Mouse (Mus musculus) megakaryocyte progenitor cell, adult 5-6 weeks (primary cell): Measurements from ENCODE around the gene Psmc2. TPM values are rescaled to one million over a fixed set of nuclear protein-coding genes. Genes with fewer than 3 reads are reported as not detected.

Source experiments
- ATAC-seq: replicated peaks from 2 replicates; pipeline ENCODE4 v1.8.0; 2016; ENCODE audit warnings: mild to moderate bottlenecking, moderate TSS enrichment, inconsistent platforms; ENCODE audit not compliant: poor library complexity
- total RNA-seq, 2 experiments: library from RNA; stranded (forward) in 1 of 2; stranded (reverse) in 1 of 2; fragments of 157-497, 149-512 nt in 1 of 2; fragments of 200-1000 nt in 1 of 2; gene quantifications; 2 replicates each; pipeline versions ENCODE4 v1.2.3 to v1.2.4; 2015 to 2017

Psmc2 gene
- total RNA-seq (2015), result 106 and 112 TPM in 2 replicates
- total RNA-seq (2017), result 102 and 105 TPM in 2 replicates

DNA sequence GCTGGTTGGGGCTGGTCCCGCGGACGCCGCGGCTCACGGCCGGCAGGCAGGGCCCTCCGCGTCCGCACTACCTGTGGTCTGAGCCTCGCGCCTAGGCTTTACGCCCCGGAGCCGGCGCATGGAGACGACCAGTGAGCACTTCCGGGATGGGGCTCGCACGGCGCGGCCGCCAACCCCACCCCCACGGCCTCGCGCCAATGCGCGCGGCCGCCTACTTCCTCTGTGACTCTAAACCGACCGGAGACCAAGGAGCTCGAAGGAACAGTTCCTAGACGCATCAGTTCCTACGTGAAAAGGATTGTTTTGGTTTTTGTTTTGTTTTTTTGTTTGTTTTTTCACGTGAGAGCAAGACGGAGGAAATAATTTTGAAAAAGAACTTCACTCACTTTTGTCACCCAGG is at the start of gene Psmc2, which contains the start of gene Dnajc2:
Gene Psmc2, plus strand, starts transcription at position 231 of the 400 bp plus-strand sequence.
Gene Dnajc2, minus strand, starts transcription at position 199 of the 400 bp plus-strand sequence.
- ATAC-seq, result peak; percentile 85

DNA sequence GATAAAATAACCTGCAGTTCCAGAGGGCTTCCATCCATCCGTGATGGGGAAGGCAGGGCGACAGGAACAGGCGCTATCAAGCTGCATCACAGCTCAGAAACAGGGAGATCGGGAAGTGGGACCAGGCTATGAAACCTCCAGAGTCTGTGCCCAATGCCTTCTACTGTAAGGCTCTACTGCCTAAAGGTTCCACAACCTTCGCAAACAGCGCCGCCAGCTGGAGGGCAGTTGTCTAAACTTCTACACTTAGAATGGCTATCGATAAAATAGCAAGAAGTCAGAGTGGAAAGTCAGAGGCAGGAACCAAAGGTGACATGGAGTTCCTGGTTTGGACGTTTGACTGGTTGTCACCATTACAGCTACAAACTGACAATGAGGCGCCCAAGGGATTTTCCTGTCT is 49.5 kb upstream of the Psmc2 start:
- peak; percentile 78 for ATAC-seq

DNA sequence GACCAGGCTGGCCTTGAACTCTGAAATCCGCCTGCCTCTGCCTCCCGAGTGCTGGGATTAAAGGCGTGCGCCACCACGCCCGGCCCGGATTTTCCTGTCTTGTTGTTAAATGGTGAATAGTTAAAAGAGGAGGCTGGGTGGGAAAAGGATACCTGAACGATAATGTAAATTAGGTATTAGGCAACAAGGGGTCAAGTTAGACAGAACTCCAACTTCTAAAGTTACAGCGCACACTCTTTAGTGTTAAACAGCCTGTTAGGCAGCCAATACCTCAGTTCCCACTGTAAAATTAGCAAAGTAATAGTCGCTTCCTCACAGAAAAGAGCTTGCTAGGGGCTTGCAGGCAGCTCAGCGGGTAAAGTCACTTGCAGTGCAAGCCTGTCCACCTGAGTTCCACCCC is 49.0 kb upstream of the Psmc2 start:
- no peak for ATAC-seq

DNA sequence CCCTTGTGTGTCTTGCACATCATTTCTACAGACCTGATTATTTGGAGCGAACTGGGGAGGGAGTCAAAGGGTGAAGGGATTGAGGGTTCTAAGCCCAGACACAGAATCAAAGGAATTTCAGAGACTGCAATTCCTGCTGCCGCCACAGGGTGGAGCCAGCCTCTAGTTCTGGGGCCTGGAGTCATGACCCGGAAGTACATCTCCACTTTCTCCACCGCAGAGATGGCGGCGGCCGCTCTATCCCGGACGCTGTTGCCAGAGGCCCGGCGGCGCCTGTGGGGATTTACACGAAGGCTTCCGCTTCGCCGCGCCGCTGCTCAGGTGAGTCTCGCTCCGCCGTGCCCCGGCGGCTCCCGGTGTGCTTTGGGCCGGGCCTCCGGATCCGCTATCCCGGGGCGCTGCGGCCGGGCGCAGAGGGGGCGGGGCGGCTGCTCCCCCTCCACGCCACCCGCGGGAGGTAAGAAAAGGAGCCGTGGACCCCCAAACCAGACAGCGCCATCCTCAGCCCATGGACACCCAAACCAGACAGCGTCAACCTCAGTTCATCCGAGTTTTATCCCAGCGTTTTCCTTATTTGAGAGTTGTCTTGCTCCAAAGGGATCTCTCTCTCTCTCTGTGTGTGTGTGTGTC is 48.0 kb upstream of the Psmc2 start, which contains the start of gene Pmpcb:
Gene Pmpcb, plus strand, starts transcription at position 186 of the 630 bp plus-strand sequence.
- peak; percentile 92 for ATAC-seq

DNA sequence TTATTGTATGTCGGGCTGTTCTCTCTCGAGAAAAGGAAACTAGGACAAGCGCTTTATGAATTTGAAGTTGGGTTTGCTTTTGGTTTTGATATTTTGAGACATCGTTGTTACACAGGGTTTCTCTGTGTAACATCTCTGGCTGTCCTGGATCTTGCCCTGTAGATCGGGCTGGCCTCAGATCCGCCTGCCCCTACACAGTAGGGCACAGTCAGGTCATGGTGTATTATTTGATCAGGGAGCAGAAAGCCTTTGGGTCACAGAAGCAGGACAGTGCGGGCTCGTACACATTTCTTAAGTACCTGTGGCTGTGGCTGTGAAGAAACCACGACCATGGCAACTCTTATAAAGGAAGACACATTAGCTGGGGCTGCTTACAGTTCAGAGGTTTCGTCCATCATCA is 47.5 kb upstream of the Psmc2 start:
- ATAC-seq, result 0 out of 2 replicates have a peak, but pooled peaks have one; percentile 0

DNA sequence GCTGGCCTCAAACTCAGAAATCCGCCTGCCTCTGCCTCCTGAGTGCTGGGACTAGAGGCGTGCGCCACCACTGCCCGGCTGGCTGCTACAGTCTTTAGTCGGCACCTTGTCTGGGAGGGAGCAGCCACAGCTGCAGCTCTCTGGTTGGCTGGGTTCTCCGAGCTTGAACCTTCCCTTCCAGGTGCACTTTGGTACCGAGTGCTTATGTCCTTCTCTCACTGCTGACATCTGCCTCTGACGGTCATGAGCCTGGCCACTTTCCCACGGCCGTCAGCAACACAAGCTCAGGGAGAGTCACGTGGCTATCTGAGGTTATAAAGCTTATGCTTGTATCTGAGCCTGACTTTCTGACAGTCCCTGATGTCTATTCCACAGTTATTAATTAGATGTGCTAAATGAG is 46.0 kb upstream of the Psmc2 start:
- ATAC-seq, result no peak

DNA sequence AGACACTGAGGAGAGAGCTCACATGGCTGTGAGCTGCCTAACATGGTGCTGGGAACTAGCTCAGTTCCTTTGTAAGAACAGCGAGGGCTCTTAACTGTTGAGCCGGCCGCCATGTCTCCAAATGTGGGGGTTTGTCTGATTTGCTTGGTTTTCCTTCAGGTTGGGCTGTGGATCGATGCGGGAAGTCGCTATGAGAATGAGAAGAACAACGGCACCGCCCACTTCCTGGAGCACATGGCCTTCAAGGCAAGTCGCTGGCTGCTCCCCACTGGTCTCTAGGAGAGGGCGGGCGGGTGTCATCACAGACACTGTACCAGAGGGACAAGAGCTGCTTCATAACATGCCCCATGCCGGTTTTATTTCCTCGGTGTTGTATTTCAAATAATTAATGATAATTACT is 45.2 kb upstream of the Psmc2 start:
- no peak for ATAC-seq

DNA sequence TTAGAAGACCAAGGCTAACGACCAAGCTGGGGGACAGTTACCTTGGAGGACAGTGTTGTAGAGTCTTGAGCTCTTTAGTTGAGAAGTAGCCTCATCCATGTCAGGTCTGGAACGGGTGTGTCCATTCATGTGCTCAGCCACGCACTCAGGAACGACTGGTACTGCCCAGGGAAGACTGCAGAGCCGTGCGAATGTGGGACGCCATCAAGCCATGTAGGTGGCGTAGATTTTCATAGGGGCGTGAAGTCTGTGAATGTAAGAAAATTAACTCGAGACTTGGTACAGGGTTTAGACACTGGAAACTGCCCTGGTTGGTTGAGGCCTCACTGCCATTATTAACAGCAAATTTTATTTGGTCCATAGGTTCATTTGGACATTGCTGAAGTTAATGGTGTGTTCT is 41.5 kb upstream of the Psmc2 start:
- no peak for ATAC-seq

DNA sequence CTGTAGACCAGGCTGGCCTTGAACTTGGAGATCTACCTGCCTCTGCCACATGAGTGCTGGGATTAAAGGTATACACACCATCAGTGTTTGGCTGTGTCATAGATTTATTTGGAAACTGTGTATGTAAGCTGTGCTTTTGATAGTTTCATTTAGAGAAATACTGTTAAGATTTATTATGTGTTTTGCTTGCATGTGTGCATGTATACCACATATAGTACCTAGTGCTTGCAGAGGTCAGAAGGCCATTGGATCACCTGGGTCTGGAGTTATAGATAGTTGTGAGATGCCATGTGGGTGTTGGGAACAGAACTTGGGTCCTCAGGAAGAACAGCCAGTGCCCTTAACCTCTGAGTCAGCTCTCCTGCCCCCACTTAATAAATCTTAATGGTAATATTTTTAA is 40.4 kb upstream of the Psmc2 start:
- no peak for ATAC-seq

DNA sequence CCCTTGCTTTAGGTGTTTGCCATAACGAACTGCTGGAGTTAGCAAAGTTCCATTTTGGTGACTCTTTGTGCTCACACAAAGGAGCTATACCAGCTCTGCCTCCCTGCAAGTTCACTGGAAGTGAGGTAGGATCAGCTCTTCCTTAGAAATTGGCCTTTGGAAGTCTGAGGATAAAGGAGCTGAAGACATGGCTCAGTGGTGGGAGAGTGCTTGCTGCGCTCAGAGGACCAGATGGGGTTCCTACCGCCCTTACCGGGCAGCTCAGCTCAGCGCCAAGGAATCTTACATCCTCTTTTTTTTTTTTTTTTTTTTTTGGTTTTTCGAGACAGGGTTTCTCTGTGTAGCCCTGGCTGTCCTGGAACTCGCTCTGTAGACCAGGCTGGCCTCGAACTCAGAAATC is 39.1 kb upstream of the Psmc2 start:
- ATAC-seq, result no peak

DNA sequence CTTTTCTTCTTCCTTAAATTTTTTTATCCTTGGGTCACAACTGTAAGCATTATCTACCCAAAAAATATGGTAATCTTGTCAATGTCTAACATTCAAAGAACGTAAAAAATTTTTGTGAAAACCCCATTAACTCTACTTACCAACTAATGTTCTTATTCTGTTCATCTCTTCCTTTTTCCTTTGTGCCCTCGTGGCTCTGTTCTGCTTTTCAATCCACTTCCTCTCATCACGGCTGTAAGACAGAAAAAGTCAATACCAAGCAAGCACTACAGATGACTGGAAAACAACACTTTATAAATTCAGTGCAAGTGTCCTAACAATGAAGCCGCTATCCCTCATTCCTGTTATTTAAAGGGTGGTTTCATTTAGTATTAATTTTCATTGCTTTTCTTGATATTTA is 16.6 kb upstream of the Psmc2 start:
- ATAC-seq, result no peak

DNA sequence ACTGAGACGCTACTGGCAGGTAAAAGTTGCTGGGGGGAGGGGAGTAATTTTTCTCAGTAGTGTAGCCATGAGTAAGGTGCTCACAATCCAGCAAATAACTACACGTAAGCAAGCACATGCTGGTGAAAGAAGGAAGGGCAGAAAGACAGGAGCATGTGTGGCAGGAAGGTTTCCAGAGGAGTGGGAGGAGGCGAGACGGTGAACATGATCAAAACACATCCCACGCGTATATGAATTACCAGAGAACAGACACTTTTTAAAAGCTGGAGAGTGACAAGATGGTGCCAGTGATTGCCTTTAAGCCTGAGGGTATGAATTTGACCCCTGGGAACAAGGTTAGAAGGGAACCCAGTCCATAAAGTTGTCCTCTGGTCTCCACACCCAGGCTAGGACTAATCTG is 15.2 kb upstream of the Psmc2 start:
- ATAC-seq, result no peak

DNA sequence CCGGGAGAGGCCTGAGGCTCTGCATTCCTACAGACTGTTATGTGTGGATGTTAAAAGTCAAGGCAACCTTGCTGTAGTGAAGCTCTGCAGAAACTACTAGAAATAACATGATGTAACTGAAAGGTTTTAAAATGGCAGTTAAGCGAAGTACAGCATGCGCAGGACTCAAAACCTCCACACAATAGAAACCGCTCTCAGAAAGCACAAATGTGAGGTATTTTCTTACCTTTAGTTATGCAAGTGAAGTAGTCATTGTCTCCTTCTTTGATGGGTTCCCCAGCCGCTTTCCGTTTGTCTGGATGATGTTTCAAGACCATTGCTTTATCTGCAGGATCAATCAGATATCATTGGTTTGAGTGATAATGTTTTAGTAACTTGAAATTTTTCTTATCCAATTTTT is 8.6 kb upstream of the Psmc2 start:
- ATAC-seq, result no peak

DNA sequence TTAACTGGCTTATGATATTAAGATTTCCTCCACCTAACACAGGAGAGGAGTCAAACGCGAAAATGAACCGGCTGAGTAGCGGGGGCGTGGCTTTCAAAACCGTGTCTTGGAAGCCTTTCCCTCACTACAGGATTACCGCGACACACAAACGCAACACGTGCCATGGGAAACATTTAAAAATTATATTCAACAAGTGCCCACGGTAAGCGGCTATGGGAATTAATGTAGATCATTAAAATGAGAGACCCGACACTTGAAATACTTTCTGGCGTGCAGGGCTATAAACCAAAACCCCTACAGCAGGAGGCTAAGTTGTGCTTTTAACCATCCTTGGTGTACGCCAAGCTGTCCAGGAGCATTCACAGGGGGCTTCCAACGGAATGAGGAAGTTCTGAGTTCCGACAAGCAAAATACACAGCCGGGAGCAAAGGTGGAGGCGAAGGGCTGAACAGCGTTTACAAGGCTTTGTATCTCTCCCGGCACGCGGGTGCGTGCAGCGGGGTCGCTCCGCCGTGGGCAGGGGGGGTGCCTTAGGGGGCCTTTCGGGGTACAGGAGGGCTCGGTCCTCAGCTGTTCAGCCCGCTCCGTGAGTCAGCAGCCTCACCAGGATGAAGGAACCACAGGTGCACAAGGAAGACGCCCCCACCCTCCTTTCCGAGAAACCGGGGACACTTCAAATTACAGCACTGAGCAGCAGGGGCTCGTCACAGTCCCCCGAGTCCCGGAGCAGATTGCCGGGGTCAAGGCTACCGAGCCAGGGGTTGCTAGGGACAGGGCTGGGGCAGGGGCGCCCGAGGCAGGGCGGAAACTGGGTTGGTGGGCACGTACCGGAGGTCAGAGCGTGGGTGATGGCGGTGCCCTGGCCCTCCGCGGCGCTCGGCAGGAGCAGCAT is 676 bp upstream of the Psmc2 start:
- ATAC-seq, result peak; percentile 21

DNA sequence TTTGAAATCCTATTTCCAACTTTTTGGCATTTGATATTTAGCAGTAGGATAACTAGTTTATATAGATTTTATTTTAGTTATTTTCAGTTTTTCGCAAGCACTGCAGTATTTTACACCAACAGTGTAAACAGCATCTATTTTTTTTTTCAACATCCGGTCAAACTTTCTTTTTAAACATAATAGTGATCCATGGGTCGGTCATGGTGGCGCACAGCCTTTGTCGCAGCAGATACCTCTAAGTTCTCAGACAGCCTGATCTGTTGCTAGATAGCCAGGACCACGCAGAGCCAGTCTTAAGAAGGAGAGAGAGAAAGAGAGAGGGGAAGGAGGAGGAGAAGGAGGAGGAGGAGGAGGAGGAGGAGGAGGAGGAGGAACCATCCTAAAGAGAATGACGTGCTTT is 693 bp downstream of the Psmc2 start:
- no peak for ATAC-seq

DNA sequence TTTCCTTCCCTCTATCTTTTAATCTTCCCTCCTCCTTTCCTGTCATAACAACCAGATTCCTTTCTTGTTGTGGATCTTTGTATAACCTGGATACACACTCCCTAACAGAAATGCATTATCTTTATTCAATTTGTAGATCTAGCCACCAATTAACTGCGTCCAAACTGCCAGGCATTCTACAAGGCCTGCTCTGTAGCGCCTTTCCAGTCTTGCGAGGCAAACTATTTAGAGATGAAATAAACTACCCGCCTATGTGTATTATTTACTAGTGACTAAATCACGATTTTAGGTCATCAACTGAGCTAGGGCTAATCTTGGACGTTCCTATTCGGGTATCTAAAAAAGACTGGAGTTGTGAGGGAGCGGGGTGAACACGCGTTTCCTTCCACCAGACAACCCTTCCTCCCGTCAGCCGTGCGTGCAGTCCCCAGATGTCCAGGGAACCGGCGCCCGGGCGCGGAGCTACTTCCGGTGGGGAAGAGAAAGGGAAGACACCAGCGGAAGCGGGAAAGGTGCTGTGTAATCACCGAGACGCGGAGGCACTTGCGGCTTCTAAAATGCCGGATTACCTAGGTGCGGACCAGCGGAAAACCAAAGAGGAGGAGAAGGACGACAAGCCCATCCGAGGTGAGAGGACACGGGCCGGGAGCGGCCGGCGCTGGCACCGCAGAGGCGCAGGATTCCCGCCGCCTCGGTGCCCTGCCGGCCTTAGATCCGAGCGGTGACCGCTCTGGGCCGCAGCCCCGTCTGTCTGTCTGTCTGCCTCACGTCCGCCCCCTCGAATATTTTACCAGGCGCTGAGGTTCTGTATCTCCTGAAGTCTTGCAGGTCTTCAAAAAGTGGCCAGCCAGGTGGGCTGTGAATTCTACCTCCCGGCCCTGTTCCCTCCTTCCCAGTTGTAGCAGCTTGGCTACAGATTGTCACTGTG is 1.4 kb downstream of the Psmc2 start:
- ATAC-seq, result peak; percentile 88

DNA sequence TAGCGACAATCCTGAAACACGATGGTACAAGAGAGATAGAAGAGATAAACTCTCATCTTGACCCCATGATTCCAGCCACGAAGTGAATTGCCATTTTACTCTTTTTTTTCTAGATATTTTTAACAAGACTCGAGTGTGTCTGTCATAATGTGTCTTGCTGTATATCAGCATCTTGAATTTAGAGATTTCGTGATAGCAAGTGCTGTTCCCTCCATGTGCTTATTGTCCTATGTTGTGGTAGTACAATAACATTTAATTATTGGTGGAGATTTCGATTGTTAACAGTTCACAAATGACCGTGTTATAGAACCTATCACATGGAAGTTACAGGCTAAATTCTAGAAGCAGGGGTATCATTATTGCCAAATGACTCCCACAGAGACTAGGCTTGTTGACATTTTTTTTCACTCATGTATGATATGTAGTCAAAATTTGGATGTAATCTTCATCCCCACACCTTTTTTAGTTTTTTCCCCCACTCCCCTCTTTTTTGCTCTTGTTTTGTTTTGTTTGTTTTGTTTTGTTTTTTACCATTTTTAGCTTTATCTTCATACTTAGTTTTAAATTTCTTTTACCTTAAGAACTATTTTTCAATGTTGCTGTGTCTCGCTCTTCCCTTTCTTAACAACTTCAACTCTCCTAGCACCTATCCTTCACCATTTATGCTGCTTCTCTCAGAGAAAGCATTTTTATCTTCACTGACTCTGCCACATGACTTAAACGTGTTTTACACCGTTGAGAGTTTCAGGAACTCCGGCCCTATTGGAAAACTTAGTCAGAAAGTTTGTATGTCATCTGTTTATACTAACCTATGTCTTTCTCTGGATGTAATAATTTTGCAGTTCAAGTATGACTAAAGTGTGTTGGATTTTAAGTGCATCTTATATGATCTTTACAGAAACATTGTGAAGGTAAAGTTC is 2.4 kb downstream of the Psmc2 start:
- no peak for ATAC-seq

DNA sequence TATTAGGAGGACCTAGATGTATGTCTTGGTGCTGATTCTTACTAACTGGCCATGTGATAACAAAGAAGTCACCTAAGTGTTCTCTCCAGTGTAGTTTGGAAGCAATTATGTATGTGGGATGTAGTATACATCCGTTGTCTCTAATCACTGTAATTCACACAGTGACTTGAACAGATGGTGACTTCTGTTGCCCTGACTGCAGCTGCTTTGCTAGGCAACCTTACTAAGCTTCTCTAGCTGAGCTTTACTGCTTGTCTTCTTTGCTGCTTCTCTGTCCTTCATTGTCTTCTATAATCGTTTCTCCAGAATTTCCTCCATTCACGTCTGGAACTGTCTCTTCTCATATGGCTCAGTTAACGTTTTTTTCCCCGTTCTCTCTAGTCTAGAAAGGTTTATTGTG is 4.0 kb downstream of the Psmc2 start:
- ATAC-seq, result no peak

DNA sequence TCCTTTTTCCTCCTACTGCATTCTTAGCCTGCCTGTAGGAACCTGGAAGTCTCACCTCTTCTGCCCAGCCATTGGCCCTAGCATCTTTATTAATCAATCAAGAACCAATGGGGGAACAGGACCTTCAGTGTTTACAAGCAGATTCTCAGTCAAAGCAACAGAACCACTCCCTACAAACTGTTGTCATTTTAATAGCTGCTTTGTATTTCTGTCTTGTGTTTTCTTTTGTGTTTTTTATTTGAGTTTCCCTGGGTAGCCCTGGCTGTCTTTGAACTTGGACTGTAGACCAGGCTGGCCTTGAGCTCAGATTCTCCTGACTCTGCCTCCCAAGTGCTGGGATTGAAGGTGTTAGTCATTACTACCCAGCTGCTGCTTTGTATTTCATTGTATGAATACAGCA is 7.1 kb downstream of the Psmc2 start:
- no peak for ATAC-seq

DNA sequence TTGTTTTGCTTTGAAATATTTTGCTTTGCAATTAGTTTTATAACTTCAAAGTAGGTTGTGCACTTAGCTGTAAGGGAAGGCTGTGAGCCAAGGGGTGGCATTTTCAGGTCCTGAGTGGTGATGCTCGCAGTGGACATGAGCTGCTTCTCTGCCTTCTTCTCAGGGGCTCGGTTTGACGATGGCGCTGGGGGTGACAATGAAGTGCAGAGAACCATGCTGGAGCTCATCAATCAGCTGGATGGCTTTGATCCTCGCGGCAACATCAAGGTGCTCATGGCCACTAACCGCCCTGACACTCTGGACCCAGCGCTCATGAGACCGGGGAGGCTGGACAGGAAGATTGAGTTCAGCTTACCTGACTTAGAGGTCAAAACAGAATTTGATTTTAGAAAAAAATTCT is 17.8 kb downstream of the Psmc2 start:
- ATAC-seq, result no peak
